Mouse (Mus musculus): ENCODE results near the gene Fanci.

Gene Fanci

DNA sequence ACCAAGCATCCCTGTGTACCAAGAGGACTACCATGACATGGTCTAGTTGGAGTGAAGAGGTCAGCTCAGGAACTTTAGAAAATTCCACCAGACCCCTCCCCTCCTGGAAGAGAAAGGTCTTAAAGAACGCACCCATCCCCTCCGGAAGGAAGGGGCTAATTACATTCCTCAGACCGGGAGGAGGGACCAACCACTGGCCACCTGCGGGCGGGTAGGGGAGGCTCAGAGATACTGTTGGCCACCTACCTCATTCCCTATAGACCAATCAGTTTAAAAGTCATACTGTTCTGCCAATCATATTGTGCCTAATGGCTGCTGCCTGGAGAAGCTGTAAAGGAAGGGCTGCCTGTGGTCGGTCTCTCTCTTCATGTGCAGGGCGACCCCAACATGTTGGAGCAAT lies 3.7 kb upstream of the Fanci start:
- DNase-seq: no peak

DNA sequence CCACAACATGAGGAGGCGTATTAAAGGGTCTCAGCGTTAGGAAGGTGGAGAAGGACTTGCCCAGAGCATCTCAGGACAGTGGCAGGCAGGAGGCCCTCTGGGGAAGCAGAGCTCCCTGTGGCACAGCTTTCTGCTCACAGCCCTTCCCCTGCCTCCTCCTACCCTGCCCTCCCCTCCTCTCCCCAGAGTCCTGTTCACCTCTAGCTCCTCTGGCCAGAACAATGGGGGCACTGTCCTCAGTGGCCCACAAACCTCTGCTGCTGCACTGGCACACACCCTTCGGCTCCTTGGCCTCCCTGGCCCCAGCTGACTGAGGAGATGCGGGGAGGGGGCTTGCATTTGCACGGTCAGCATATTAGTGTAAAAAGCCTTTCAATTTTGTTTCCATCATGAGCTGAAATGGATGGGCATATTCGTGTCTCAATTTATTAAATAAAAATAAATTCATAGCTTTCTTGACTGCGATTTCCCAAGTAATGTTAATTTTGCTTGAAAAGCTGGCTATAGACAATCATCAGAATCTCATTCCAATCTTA lies 3.0 kb upstream of the Fanci start:
- DNase-seq: no peak

- DNase-seq: no peak
These were observed 1.5 kb upstream of the Fanci start for GRCm38 (mm10) chr7:79390141-79390708.

DNA sequence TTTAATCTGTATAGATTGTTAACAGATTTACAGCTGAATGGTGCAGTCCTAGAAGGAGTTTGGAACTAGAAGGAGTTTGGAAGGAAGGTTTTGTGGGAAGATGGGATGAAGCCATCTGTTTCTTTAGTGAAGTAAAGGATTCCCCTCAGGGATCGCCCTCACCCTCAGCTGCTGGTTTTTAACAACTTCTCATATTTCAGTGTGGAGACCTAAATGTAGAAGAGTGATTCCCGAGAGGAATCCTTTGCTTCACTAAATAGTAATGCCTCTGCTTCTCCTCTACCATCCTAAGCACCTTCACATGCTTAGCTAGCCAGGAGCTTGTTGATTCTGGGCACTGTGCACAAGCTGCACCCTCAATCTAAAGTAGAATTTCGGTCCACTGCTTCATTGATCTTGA lies 258 bp upstream of the Fanci start:
- DNase-seq: no peak

GRCm38 (mm10) chr7:79392860-79393513 lies 1.3 kb downstream of the Fanci start:
- DNase-seq: no peak

- no peak for DNase-seq
These were observed 2.2 kb downstream of the Fanci start for GRCm38 (mm10) chr7:79393924-79394323.

- DNase-seq: no peak
These were observed 2.9 kb downstream of the Fanci start for GRCm38 (mm10) chr7:79394666-79395065.

DNA sequence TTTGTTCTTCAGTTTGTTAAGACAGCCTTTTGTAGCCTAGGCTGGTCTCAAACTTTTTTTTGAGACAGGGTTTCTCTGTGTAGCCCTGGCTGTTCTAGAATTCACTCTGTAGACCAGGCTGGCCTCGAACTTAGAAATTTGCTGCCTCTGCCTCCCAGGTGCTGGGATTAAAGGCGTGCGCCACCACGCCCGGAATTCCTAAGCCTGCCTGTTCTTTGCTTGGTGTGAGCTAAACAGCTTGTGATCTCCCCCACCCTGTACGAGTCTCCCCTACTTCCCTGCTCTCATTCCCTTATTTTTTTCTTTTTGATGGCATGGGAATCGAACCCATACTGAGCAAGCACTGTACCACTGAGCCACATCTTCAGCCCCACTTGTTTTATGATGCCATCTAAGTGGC lies 3.5 kb downstream of the Fanci start:
- DNase-seq: no peak

- DNase-seq: no peak
These were observed 5.8 kb downstream of the Fanci start for GRCm38 (mm10) chr7:79397446-79397963.

GRCm38 (mm10) chr7:79398426-79398825 lies 6.7 kb downstream of the Fanci start:
- no peak for DNase-seq

- no peak for DNase-seq
These were observed 7.2 kb downstream of the Fanci start for GRCm38 (mm10) chr7:79398971-79399370.

GRCm38 (mm10) chr7:79400296-79400695 lies 8.6 kb downstream of the Fanci start:
- DNase-seq: no peak

DNA sequence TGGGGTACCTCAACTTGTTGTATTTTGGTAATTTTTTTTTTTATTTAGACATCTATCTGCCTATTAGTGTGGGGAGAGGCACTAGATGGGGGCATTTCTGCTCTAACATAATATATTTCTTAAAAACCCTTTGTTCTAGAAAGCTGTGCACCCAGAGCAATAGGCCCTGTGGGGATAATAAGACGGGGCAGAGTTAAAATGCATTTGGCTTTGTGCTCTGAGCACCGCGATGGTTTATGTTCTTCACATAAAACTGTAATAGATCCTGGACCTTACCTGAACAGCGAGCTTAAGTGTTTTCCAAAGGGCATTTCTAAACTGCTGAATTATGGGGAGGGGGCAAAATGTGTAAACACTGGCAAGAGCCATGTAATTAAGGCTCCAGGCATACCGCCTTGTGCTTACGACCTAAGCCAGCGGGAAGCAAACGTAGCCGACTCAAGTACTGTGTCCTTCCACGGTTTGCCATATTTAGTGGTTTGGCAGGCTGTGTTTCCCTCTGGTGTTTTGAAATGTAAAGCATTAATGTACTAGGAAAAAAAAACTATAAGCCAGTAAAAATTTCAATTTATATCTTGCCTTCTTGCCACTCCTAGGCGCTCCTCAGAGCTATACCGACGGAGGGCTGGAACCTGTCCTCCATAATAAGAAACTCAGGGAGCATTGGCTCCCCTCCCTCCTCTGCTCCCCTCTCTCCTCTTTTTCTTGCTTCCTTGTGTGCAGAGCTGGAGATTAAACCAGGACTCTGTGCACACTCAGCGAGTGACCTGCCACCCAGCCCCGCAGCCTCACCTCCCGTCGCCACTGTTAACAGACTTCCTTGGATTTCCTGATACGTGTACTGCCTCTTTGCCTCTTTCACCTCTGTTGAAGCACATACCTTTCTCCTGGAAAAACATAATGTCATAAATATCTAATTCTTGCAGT lies 23.0 kb downstream of the Fanci start:
- no peak for DNase-seq

DNA sequence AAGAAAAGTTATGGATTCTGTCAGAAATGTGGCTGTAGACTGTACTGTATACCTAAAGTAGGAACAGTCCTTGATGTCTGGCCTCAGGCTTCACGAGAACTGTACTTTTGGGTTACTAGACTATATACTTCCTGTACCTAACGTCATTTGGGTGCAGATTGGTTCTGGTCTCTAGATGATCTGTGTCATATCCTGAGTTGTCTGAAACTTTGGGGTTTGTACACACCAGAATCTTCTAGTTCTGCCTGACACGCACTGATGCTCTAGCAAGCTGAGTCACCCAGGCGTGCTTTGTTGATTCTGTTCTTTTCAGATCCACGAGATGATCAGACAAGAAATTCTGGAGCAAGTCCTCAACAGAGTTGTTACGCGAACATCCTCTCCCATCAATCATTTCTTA lies 28.2 kb downstream of the Fanci start:
- no peak for DNase-seq

- DNase-seq: no peak
These were observed 31.1 kb downstream of the Fanci start for GRCm38 (mm10) chr7:79422876-79423275.

- DNase-seq: no peak
These were observed 34.1 kb downstream of the Fanci start for GRCm38 (mm10) chr7:79425804-79426203.

DNA sequence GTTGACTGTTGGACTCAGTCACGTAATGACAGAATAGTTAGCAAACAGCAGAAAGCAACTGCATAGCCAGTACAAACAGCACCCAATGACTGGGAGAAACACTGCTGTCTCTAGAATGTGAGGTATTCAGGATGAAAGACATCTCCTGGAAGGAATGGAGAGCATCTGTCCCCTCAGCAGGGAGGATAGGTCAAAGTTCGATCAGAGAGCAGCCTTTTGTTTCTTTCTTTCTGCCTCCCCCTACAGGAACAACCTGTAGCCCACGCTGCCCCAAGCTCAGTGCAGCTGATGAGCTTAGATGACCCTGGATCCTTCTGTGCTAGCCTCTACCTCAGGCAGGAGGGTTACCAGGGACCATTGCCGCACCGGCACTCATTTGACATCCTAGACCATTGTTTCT lies 36.5 kb downstream of the Fanci start:
- no peak for DNase-seq

- no peak for DNase-seq
These were observed 48.3 kb downstream of the Fanci start for GRCm38 (mm10) chr7:79440035-79440434.

DNA sequence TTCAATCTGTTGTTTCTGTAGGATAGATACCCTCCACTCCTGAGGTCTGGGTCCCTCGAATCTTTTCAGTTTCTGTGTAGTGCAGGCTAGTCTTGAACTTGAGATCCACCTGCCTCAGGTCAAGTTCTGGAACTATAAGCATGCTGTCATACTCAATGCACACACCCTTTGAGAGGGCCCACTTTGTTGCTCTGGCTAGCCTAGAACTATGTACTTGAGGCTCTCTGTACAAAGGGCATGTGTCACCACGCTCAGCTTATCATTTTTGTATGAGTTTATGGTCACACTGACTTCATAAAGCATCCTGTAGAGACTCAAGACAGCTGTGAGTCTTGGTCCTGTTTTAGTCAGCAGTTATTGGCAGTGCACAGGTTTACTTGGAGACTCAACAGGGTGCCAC lies 55.3 kb downstream of the Fanci start:
- no peak for DNase-seq

GRCm38 (mm10) chr7:79447486-79447885 lies 55.8 kb downstream of the Fanci start:
- no peak for DNase-seq

- no peak for DNase-seq
These were observed 70.0 kb downstream of the Fanci start for GRCm38 (mm10) chr7:79461721-79462120.

DNA sequence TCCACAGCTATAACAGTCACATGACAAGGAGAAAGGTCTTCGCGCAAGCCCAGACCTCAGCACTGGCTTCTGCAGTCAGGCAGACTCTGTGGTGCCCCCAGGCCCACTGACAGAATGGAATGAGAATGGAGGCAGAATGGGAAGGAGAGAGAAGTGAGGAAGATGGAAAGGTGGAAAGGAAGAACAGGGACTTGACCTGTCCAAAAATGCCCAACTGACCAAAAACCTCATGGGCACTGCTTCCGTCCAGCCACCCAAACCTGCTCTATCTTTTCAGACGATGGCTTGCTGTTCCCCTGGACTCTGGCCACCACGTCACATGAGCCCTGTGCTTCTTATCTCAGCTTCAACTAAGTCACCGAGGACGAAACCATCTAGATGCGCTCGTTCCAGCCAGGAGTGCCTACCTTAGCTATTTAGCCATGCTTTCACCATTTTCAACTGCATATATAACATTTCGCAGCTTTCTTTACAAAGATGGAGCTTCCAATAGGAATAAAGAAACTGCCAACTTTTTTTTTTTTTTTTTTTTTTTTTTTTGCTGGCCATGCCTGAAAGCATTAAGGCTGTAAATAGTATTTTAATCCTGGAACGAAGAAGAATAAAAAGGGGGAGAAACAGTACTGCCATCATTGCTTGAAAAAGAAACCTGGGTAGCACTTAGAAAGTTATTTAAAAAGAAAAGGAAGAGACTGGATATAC lies 71.8 kb downstream of the Fanci start:
- DNase-seq: no peak

Data from cerebellum, postnatal 25 days (tissue).